Mouse (Mus musculus): ENCODE measurements around the gene Skap1.

DNA sequence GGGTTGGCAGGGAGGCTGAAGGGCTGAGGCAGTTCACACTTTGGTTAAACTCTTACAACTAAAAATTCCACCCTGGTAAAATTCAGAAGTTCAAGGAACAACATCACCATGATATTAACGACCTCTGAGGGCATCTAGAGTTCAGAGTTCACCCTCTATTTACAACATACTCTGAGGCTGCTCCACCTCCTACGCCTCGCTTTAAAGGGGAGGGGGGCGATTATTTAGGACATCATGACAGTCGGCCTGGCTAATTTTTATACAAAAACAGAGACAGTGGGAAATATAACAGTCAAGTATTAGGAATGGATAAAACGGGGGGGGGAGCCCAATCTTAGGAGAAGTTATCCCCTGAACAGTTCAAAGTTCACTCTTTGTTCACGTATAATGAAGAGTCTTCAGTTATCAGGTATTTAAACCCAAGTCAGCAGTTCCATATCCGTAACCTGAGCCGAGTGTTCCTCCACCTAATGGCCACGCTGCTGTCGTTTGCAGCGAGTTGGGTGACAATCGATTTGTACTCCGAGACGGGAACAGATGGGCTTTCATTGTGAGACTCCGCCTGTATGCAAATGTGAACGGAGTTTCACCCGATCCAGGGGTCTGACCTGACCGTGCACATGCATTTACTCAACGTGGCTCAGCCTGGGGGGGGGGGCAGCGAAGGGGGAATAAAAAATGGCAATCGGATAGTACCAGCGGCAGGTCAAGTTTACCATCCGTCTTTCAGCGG lies 114.3 kb downstream of the Skap1 start:
- no peak for TF ChIP-seq GATA1 (IDR thresholded peaks at IDR 0.05; ENCODE audit: borderline replicate concordance, low read length)
- no peak for TF ChIP-seq FLI1 (IDR thresholded peaks at IDR 0.05; ENCODE audit: low read length)

Data from megakaryocyte, embryonic 14.5 days (primary cell).